Mouse (Mus musculus) forelimb bud, embryonic 11.5 days (tissue): ENCODE data around the gene Cnot8.

Experiments
- DNase-seq: peaks from one replicate; pipeline ENCODE4 v3.0.0-alpha.2; 2012; ENCODE audit warnings: low read depth, low spot score

Cnot8 gene

DNA sequence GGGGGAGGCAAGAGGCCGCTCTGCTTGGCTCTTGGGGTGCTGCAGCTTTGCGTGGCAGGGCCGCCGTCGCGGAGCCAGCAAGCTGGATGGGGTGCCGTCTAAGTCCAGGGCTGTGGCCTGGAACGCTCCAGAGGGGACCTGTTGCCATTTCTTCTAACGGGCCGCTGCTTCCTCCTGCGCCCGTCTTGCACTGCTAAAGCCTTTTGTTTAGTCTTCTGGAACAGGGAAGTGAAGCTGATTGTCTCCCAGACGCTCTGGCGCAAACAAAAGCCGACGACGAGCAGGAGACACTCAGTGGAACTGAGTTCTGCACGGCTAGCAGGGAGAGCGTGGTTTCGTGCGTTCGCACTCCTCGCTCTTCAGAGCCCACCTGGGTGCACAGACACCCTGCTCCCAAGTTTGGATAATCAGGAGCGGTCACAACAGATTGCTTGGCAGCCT, 418 bp downstream of the Cnot8 start:
- DNase-seq = no peak

DNA sequence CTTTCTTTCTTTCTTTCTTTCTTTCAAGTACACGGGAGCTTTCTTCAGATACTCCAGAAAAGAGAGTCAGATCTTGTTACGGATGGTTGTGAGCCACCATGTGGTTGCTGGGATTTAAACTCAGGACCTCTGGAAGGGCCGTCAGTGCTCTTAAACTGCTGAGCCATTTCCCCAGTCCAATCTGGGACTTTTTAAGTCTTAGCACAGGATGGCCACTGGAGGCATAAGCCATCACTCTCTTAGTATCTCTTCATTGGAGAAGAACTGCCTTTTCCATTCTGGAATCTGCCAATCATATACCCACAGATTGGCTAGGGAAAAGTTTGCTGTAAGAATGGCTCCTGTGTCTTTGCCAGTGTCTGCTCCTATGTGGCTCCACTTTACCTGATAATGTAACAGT, 3.1 kb downstream of the Cnot8 start:
- DNase-seq = no peak

DNA sequence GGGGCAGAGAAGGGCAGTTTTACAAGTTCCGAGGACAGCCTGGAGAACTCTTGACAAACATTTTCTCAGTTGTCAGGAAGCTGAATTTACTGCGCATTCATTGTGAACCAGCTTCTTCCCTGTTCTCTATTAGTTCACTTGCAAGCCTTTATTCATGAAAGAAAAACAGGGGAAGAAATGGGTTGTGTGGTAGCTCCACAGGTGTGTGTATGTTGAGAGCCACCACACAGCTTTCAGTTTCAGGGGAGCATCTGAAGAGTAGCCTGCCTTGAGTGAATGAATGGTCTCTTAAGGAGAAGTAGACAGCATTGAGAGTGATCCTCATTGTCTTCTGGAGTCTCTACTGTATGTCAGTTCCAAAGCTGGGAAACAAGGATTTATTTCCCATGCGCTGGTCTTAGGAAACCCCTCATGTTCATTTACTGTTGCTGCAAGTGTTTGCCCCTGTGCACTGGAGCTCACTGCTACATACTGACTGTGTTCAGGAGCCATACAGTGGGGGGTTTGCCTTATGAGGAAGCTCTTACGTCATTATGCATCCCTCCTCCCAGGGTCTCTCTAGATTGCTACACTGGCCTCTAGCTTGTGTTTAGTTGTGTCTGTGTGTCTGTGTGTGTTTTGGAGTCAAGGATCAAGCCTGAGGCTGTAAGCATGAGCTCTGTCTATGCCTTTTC, 3.8 kb downstream of the Cnot8 start:
- no peak for DNase-seq

DNA sequence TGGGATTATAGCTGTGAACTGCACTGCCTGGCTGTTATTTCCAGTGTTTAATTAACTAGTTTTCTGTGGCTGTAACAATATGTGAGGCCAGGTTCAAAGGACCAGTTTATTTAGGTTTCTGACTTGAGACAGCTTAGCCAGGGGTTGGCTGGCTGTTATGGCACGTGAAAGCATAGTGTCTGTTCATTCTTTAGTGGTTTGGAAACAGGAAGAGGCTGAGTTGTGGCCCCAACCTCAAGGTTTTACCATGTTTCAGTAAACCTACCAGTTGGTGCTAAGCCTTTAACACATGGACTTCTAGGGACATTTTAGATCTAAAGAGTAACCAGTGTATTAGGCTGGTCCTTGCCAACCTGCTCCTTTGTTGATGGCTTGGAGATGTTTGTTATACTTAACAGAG, 12.6 kb downstream of the Cnot8 start:
- DNase-seq = no peak

DNA sequence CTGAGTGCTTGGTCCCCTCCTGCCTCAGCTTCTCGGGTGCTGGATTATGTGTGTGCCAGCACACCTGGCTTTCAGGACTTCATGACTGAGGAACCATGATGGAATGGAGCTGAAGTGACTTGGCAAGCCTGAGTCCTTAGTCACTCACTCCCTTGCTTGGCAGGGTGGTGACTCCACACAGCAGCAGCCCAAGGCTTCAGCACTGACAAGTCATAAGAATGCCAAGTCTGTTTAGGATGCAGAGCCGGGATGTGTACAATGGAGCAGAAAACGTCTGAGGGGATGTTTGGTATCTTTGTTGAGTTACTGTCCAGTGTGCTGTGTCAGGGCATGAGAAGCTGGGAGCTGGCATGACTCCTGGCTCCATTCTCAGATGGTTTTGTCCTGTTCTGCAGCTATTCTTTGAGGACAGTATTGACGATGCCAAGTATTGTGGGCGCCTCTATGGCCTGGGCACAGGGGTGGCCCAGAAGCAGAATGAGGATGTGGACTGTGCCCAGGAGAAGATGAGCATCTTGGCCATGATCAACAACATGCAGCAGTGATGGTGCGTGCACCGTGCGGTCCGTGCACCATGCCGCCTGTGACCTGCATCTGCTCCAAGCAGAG, 13.2 kb downstream of the Cnot8 start:
- DNase-seq = no peak

DNA sequence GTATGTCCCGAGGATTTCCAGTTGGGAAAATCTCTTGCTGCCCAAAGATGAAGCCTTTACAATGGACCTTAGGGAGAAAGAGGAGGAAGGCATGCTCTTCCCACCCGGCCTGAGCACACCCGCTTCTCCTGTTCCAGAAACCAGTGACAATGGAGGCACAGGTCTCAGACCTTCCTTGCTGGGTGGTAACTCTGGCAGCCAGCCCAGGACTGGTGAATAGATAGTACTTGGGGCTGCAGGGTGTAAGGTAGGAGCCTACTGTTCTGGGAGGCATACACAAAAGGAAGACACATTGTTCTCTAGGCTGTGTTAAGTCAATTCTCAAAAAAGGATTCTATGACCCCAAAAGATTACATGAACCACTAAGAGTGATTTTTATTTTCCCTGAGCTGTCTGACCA, 16.7 kb downstream of the Cnot8 start:
- DNase-seq = no peak

DNA sequence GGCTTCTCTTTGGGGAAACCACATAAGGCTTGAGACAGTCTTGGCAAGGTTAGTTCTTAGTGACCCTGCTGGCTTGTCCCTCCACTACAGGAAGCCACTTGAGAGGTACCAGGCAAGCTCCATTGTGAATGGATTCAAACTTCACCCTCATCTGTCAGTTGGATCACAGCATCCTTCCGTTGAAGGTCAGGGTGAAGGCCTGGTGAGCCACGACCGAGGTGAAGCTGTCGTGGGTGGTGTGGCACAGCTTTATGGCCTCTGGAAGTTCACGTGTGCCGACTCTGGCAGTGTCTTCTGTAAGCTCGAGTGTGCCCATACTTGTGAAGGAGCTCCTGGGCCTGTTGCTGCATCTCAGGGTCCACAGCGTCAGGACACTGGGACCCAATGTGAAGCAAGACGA, 17.4 kb downstream of the Cnot8 start:
- no peak for DNase-seq

DNA sequence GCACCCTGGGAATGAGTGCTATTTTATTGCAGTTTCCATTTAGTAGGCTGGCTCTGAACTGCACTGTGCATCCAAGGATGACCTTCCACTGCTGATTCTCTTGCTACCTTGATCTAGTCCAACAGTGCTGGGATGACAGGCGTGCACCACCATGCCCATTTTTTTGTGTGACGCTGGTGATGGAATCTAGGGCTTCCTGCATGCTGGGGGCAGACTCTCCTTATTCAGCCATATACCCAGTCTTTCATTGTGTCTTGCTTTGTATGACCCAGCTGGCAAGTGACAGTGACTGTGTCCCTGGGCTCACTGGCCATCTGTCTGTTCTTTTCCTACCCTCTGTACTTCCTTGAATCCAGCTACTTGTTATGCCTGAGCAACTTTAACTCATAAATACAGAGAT, 19.8 kb downstream of the Cnot8 start:
- no peak for DNase-seq

DNA sequence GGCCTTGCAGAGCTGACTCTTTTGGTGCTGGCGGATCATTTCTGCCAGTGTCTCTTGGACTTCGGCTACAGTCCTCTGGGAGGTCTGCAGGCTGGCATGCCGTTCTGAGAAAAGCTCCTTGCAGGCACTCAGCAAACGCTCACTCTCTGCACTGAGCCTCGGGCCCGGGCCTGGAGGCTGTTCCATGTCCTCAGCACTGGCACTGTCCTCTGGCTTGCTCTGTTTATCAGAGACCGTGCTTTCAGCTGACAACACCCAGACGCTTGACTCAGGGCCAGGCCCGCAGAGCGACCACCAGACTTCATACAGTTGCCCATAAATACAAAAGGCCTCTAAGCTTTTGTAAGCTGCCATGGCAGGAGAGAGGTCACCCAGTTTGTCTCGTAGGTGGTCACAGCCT, 21.1 kb downstream of the Cnot8 start:
- DNase-seq = no peak

DNA sequence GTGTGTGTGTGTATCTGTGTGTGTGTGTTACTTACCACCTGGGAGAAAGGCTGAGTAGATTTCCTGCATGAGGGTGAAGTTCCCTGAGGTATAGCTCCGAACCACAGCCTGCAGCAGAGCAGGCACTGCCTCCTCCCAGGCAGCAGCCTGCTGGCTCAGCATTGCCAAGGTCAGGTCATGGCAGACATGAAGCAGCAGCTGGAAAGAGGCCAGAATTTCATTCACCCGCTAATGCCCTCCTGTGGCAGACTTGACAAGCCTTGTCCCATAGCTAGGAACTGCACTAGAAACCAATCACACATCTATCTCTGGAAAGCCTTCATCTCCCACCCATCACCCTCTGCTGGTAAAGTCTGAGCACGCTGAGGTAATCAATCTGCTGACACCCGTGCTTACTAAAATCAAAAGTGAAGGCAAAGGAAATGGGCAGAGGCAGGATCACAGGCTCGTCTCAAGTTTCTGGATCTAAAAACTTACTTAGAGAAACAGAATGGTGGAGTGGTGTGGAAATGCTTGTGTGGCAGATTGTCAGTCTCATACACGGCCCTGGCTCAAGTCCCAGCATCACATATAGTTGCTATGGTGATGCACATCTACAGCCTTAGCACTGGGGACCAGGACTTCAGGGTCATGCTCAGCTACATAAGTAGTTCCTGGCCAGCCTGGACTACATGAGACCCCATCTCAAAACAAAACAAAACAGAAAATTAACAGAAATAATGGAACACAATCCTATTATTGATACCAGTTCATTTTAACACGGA, 22.6 kb downstream of the Cnot8 start:
- DNase-seq = no peak

DNA sequence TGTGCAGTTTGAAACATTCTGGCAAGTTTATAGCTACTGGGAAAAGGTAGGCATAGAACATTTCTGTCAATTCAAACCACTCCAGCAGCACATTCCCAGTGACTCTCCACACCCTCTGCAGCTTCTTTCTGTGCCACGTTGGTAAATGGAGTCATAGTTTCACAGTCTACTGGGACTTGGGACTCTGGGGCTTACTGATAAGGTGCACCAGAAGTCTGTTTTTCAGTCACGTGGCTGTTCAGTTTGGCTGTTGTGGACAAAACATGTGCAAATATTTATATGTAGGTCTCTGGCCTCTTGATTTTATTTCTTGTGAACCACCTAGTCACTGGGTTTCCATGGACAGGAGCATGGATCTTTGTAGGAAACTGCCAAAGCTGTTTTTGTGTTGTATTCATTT, 23.6 kb downstream of the Cnot8 start:
- DNase-seq = no peak

DNA sequence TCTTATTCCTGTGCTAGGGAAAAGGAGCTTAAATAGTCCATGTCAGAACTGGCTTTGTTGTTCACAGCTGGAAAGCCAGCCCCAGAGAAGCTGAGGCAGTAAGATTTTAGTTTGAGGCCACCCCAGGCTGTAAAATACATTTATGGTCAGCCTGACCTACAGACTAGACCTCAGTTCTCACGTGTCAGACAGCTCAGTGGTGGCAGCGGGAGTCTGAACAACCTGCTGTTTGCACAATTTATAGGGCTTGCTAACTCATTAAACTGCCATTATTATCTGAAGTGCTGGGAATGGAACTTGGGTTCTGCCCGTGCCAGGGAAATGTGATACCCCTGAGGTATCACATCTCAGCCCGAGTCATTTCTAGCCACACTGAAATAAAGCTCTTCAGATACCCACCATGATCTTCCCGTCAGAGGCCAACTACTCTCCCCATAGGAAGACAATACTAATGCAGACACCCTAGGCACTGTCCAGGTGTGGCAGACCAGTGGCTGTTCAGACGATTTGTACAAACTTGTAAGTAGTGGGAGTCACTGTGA, 25.4 kb downstream of the Cnot8 start:
- DNase-seq = no peak

DNA sequence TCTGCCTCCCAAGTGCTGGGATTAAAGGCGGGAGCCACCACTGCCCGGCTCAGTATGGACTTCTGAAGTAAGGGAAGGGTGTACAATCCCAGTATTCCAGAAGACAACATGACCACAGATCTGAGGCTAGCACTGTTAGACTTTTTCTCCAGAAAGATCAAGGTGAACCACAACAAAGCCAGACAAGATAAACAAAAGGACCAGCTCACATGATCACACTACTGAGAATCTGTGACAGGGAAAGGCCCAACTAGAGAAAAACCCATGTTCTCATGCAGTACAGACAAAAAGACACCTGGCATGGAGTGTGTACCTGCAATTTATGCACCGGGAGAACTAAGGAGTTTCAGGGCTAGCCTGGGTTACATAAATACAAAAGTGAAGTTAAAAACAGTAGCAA, 28.1 kb downstream of the Cnot8 start:
- no peak for DNase-seq

DNA sequence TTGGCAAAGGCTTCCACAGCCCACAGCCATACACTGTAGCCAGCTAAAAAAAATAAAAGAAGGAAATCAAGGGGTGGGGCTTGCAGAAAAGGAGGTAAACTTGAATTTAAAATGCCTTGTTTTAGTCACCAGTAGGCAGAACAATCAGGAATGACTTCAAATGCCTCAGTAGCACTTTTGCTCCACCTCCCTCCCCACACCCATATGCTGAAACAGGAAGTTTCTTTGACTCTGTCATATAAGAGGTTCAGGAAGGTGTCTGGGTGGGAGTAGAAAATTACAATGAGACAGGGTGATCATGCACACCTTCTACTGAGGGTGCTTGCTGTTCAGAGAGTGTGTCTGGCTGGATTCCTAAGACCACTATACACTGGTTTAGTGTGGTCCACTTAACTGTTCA, 30.9 kb downstream of the Cnot8 start:
- no peak for DNase-seq

DNA sequence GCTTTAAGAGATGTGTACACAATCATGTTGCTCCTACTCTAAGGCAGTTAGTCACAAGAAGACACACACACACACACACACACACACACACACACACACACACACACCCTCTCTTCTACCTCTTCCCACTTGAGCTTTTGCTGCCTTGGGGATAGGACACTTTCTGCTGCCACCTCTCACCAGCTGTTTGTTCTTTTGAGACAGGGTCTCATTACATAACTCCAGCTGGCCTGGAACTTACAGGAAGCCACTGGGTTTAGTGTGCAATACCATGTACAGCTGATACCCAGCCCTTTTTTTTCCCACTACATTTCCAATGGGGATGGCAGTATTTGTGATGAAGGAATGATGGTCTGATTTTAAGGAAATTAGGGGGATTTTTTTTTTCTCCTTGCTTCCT, 31.3 kb downstream of the Cnot8 start:
- DNase-seq = no peak

DNA sequence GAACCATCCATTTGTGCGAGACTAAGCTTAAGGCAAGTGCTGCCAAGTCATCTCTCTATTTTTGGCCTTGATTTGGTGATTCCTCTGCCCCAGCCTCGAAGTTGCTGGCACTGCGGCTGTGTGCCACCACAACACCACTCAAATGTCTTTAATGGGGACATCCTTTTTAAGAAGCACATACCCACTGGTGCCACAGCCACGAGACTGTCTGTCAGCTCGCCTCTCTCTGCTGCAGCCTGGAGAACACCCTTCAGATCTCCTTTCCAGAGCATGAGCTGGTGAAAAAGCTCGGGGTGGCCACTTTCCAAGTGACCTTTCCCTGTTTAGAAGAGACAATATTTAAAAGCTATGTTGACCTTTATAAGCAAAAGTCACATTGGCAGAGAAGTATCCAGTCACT, 32.7 kb downstream of the Cnot8 start:
- DNase-seq = no peak

DNA sequence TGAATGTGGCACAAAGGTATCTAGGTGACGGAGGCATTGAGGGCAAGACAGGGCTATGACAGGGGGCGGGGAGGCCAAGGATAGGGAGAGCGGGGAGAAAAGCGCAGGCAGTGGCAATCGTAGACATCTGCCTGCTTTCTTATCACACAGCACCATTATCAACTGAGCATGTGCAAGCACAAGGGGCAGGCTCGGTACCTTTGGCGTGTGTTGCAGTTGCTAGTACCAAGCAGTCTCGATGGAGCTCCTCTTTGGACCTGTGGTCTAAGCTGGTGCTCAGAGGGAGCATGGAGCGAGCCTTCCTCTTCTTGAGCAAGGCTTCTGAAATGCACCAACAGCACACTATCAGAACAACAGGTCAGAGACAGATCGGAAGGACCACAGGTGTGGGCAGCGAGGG, 34.9 kb downstream of the Cnot8 start:
- no peak for DNase-seq

DNA sequence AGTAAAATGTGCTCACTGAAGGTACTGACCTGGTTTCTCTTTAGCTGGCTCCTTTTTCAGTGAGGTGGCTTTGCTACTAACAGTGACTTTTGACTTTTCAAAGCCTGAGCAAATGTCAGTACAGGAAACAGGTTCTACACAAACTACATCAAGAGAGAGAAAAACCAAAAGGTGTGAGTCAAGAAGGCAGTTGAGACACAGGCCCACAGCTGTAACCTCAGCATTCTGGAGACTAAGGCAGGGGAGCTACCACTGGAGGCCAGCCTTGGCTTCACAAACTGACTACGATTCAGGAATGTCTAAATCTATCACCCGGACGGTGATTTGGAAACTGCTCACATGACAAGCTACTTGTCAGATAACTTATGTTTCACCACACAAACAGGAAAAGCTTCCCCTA, 35.5 kb downstream of the Cnot8 start:
- no peak for DNase-seq

DNA sequence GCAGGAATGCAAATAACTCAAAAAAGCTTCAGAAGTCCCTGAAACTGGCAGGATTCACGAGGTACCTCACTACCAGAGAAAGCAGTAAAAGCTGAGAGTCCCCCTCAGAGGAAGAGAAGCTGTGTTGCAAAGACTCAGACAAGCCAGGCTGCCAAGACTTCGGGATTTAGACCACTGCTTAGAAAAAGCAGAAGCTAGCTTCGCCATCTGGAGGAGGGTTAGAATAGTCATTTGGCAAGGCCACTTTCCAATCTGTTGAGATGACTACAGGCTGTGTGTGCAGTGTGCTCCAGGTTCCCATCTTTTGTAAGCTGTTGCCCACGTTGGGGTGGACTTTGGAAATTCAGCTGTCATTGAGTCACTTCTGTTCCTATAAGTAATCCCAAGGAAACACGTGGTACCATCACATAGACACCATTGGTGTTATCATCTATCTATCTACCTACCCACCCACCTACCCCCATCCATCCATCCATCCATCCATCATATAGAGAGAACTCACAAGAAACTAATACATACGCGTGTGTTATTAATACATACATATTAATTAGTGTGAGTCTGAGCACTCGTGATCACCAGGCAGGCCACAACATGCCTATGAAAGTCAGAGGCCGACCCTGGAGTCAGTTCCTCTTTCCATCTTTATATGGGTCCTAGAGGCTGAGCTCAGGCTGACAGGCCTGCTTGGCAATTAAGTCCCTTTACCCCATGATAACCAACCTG, 39.9 kb downstream of the Cnot8 start:
- DNase-seq = no peak

DNA sequence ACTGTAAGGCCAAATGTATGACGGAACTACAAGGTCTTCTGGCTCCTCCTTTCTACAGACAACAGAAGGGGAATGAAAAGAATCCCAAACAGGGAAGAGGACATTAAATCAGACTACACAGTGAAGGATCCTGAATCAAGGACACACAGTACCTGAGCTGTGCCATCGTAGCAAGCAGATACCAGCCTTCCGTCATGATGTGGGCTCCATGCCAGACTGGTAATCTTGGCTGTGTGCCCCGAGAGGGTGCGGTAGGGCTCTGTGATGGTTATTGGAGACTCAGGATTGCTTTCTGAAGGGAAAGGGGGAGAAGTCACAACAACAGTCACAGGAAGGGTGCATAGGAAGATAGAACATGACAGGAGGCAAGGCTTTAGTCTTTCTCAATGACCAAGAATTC, 42.3 kb downstream of the Cnot8 start:
- no peak for DNase-seq

DNA sequence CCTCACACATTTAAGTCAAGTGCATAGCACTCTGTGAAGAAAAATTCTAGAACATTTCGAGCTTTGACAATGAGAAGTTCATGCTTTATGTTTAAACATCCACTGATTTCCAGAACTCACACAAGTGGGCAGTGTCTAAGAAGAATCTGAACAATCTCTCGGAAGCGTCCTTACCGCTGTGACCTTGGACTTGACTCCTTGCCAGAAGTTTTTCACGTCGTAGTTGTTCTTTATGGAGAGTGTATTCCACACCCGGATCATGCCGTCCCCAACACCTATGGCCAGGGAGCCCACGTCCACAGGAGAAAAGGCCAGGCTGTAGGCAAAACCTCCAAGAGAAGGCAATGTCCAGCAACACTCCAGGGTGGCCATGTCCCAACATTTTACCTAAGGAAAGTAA, 51.5 kb downstream of the Cnot8 start:
- DNase-seq = no peak

DNA sequence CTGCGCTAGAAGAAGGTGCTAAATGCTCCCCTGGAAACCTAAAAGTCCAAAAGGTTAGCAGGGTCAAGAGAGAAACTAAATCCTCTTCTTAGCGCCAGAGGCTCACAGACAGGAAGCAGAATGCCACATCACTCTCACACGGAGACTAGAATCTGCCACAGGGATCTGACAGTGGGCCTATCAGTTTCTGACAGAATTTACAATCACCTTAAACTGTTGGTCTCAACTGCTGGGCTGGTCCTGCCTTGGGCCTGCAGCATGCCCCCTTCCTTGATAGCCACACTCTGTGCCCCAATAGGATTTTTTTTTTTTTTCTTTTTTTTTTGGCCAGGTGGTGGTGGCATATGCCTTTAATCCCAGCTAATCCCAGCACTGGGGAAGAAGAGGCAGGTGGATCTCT, 52.9 kb downstream of the Cnot8 start:
- DNase-seq = no peak
